Mouse (Mus musculus) liver, adult 2 months (tissue): Measurements from ENCODE around the gene Gm10197.

Source experiments
- CTCF ChIP-seq: fragments of 200-500 bp; IDR thresholded peaks from 2 replicates; pipeline ENCODE4 v1.5.1; 2011; ENCODE audit warnings: low read depth, low read length, control low read depth
- POLR2A ChIP-seq: fragments of 200-500 bp; IDR thresholded peaks from 2 replicates; pipeline ENCODE4 v1.6.1; 2011; ENCODE audit warnings: low read length, control low read depth; ENCODE audit not compliant: insufficient read depth; ENCODE audit errors: extremely low read depth

GRCm38 (mm10) chr19:53405810-53406209, 34.2 kb upstream of the Gm10197 start:
- TF ChIP-seq CTCF (no peak), POLR2A (no peak)
